9 mouse cellular contexts compared by ENCODE assay signal in genomic region chr9:103434116-103434515, GRCm38 (mm10). TPM values are rescaled to one million over a fixed set of nuclear protein-coding genes. Genes with fewer than 3 reads are reported as not detected.
A peak's percentile ranks its signal among the peaks of the same experiment; 100 is the strongest.
DNase-seq lines count a peak whose midpoint lies in the region; ATAC-seq lines count a peak whose summit lies in the region.
"Had no signal": no experiment of that assay in that cellular context is flagged by ENCODE, and none has a peak within 500 bp of the region (broad histone marks: within the 10 kb centered on the region; RNA-seq: fewer than 3 reads in every experiment).

No protein-coding gene starts in this region.

- H3K9me3 ChIP-seq in liver, embryonic 12.5 days (replicated peaks) = no peaks in the 10 kb centered on the region
- no peaks in the 10 kb centered on the region for H3K9me3 ChIP-seq in hindbrain, embryonic 16.5 days (ENCODE audit: control insufficient read depth, low read length)
- H3K9me3 ChIP-seq in neural tube, embryonic 15.5 days (replicated peaks) = no peaks in the 10 kb centered on the region
- H3K9me3 ChIP-seq: embryonic facial prominence, embryonic 12.5 days had no signal

- H3K4me3 ChIP-seq in liver, embryonic 12.5 days = no peak overlapping the region
- no peak overlapping the region for H3K4me3 ChIP-seq in hindbrain, embryonic 16.5 days (ENCODE audit: low read length)
- no peak overlapping the region for H3K4me3 ChIP-seq in neural tube, embryonic 15.5 days (replicated peaks)
- H3K4me3 ChIP-seq: embryonic facial prominence, embryonic 12.5 days had no signal

- H3K27ac ChIP-seq in liver, embryonic 12.5 days = no peak overlapping the region
- H3K27ac ChIP-seq in hindbrain, embryonic 16.5 days (ENCODE audit: low read depth, low read length) = no peak overlapping the region
- no peak overlapping the region for H3K27ac ChIP-seq in neural tube, embryonic 15.5 days (replicated peaks)
- H3K27ac ChIP-seq: embryonic facial prominence, embryonic 12.5 days had no signal

- WGBS in liver, embryonic 12.5 days (ENCODE audit: insufficient replicate concordance) = 47% methylated on average over 4 of the region's 4 CpGs
- 61% methylated on average over 4 of the region's 4 CpGs for WGBS in hindbrain, embryonic 16.5 days
- WGBS in neural tube, embryonic 15.5 days = 57% methylated on average over 4 of the region's 4 CpGs

- no peaks in the 10 kb centered on the region for H3K36me3 ChIP-seq in liver, embryonic 12.5 days
- H3K36me3 ChIP-seq in hindbrain, embryonic 16.5 days (ENCODE audit: control insufficient read depth, insufficient read depth, low read length) = no peaks in the 10 kb centered on the region
- H3K36me3 ChIP-seq in neural tube, embryonic 15.5 days = no peaks in the 10 kb centered on the region
- H3K36me3 ChIP-seq: embryonic facial prominence, embryonic 12.5 days had no signal

- no peak for ATAC-seq in liver, embryonic 12.5 days
- no peak for ATAC-seq in hindbrain, embryonic 16.5 days
- ATAC-seq in neural tube, embryonic 15.5 days (ENCODE audit: low FRiP score) = no peak

- H3K4me1 ChIP-seq in liver, embryonic 12.5 days = no peaks in the 10 kb centered on the region
- H3K4me1 ChIP-seq in hindbrain, embryonic 16.5 days (ENCODE audit: control insufficient read depth, insufficient read depth, low read depth, low read length) = peaks cover 8% of the 10 kb centered on the region
- H3K4me1 ChIP-seq in neural tube, embryonic 15.5 days = peaks cover 15% of the 10 kb centered on the region

- no peak overlapping the region for H3K9ac ChIP-seq in liver, embryonic 12.5 days
- H3K9ac ChIP-seq in hindbrain, embryonic 16.5 days (ENCODE audit: low read depth, low read length) = no peak overlapping the region
- no peak overlapping the region for H3K9ac ChIP-seq in neural tube, embryonic 15.5 days (replicated peaks)
- H3K9ac ChIP-seq: embryonic facial prominence, embryonic 12.5 days had no signal

- H3K4me2 ChIP-seq in liver, embryonic 12.5 days = no peak overlapping the region
- H3K4me2 ChIP-seq in hindbrain, embryonic 16.5 days (ENCODE audit: low read length) = no peak overlapping the region
- no peak overlapping the region for H3K4me2 ChIP-seq in neural tube, embryonic 15.5 days
- H3K4me2 ChIP-seq: embryonic facial prominence, embryonic 12.5 days had no signal

- H3K27me3 ChIP-seq in liver, embryonic 12.5 days (replicated peaks) = no peaks in the 10 kb centered on the region
- no peaks in the 10 kb centered on the region for H3K27me3 ChIP-seq in hindbrain, embryonic 16.5 days (replicated peaks; ENCODE audit: control insufficient read depth, insufficient read depth, low read length)
- H3K27me3 ChIP-seq in neural tube, embryonic 15.5 days (replicated peaks) = no peaks in the 10 kb centered on the region
- H3K27me3 ChIP-seq: embryonic facial prominence, embryonic 12.5 days had no signal

- DNase-seq in liver = peak; percentile 28
- DNase-seq in T-cell, adult 2 months (ENCODE audit: low spot score) = peak; percentile 33
- DNase-seq in induced T-regulatory cell, adult 2 months (ENCODE audit: low read depth) = peak; percentile 78
- peak; percentile 58 to 61 for DNase-seq in thymus, adult 18-20 months
- no peak for DNase-seq in right cerebral cortex, postnatal 10 days (ENCODE audit: low spot score in 2 of 2)

RNA-seq across cellular contexts. Expression of gene Bfsp2, which starts 46.1 kb away (rescaled TPM):
- 0.41 and 0.62 TPM in 2 replicates for polyA plus RNA-seq in liver, embryonic 12.5 days (2016; fragmentation: Nextera tagmentation; extraction: Ambion mirVana)
- polyA plus RNA-seq in hindbrain, embryonic 16.5 days (2015; fragmentation: Nextera tagmentation; extraction: Ambion mirVana) = 5.0 and 6.0 TPM in 2 replicates
- polyA plus RNA-seq in neural tube, embryonic 15.5 days (2015; fragmentation: Nextera tagmentation; extraction: Ambion mirVana) = 2.5 and 2.7 TPM in 2 replicates

Comparison
In these comparisons a context has a peak if more than half of its experiments do, and no peak if none do; other contexts are left out.
1. DNase-seq: peak in liver (single experiment), T-cell, adult 2 months (single experiment), induced T-regulatory cell, adult 2 months (single experiment) and thymus, adult 18-20 months (2 of 2); none in right cerebral cortex, postnatal 10 days (0 of 2).